Mouse (Mus musculus): ENCODE data around the gene Rtf1. TPM values are rescaled to one million over a fixed set of nuclear protein-coding genes. Genes with fewer than 3 reads are reported as not detected.

Rtf1 gene
- 53.7 to 64.2 TPM (median 57.2 TPM) in 4 replicates for total RNA-seq (2023)

GRCm38 (mm10) chr2:119674525-119675214 lies at the start of gene Rtf1:
TSS of gene Rtf1 (plus strand) at chr2:119675068.

GRCm38 (mm10) chr2:119662220-119663182 lies 12.4 kb upstream of the Rtf1 start, which contains the start of gene Ndufaf1:
TSS of gene Ndufaf1 (minus strand) at chr2:119662827.

GRCm38 (mm10) chr2:119741581-119742411 lies 66.9 kb downstream of the Rtf1 start, which contains the start of gene Itpka:
TSS of gene Itpka (plus strand) at chr2:119742337.

GRCm38 (mm10) chr2:119760251-119760650 lies 85.4 kb downstream of the Rtf1 start, which contains the start of gene Ltk:
TSS of gene Ltk (minus strand) at chr2:119760431.

Other genes starting within 250 kb of the Rtf1 start
- 46.1 to 50.5 TPM (median 49.4 TPM) in 4 replicates for gene Ino80, start 197.4 kb upstream of the Rtf1 start, total RNA-seq (2023)
- 0.86 TPM in 1 of 4 replicates, not detected in the others for gene Exd1, start 127.4 kb upstream of the Rtf1 start, total RNA-seq (2023)
- gene Chp1, start 127.4 kb upstream of the Rtf1 start, total RNA-seq (2023): 61.9 to 72.0 TPM (median 66.7 TPM) in 4 replicates
- gene Nusap1, start 56.8 kb upstream of the Rtf1 start, total RNA-seq (2023): 2.2 to 6.0 TPM (median 3.1 TPM) in 4 replicates
- gene Oip5, start 56.6 kb upstream of the Rtf1 start, total RNA-seq (2023): 0.55 to 2.7 TPM (median 1.9 TPM) in 4 replicates
- gene Ndufaf1, start 12.2 kb upstream of the Rtf1 start, total RNA-seq (2023): 13.5 to 16.7 TPM (median 14.1 TPM) in 4 replicates
- gene Itpka, start 67.3 kb downstream of the Rtf1 start, total RNA-seq (2023): 0.31 to 1.0 TPM (median 0.32 TPM) in 3 of 4 replicates, not detected in the other
- 21.7 to 24.4 TPM (median 22.1 TPM) in 4 replicates for gene Ltk, start 85.4 kb downstream of the Rtf1 start, total RNA-seq (2023)
- gene Rpap1, start 112.5 kb downstream of the Rtf1 start, total RNA-seq (2023): 28.8 to 35.4 TPM (median 32.3 TPM) in 4 replicates
- 0.17 to 0.56 TPM in 2 of 4 replicates, not detected in the others for gene Tyro3, start 122.7 kb downstream of the Rtf1 start, total RNA-seq (2023)
- 126 to 135 TPM (median 131 TPM) in 4 replicates for gene Mga, start 222.2 kb downstream of the Rtf1 start, total RNA-seq (2023)

Measured in B cell, adult 62 days (primary cell).